Mouse (Mus musculus): ENCODE results near the gene Pip5k1a.

DNA sequence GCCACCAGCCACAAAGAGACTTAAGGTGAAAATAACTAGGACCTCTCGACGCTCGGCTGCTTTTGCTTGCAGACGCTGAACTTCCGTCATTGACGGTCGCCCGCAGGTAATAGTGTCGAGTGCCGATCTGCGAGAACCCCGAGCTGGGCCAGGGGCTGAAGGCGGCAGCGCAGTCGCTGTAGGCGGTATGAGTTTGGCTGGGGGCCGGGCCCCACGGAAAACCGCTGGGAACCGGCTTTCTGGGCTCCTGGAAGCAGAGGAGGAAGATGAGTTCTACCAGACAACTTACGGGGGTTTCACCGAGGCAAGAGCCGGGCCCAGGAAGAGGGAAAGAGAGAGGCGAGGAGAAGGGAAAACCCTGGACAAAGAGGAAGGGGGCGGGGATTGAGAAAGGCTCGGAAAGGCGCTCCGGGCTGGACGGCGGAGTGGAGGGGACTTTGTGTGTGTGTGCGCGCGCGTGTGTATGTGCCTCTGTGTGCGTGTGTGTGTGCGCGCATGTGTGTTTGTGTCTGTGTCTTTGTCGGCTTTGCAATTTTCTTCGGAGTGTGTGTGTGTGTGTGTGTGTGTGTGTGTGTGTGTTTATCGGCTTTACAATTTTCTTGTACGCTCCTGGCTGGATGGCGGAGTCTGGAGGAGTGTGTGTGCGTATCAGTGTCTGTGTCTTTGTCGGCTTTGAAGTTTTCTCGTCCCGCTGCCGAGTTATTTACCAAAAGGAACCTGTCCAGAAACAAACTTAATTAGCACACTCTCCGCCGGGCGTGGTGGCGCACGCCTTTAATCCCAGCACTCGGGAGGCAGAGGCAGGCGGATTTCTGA is 4.4 kb upstream of the Pip5k1a start, which contains the start of gene Vps72:
- no peak for TF ChIP-seq CTCF (IDR thresholded peaks at IDR 0.05; ENCODE audit: extremely low read depth, insufficient read depth, low read length)
- peak; percentile 64; the same call in 1 of the 2 replicates for TF ChIP-seq POLR2A (IDR thresholded peaks at IDR 0.05; ENCODE audit: extremely low read depth, insufficient read depth, low read length)

Measured in cortical plate, adult 2 months (tissue).